Mouse (Mus musculus): ENCODE data around the gene Thpo.
A peak's percentile ranks its signal among the peaks of the same experiment; 100 is the strongest.

DNA sequence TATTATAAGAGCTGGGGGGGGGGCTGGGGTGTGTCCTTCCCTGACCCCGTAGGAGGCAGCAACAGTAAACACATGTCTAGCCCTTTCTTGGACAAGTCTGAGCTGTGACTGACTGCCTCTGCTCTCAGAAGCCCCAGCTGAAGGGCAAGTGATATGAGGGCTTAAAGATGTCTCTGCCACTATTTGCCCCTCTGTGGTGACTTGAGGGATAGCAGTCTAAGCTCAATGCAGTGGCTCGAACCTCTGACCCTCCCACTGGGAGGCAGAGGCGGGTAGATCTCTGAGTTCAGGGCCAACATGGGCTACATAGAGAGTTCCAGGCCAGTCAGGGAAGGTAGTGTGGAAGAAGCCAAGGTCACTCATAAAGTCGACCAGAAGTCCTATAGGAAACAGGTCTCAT is 23.5 kb downstream of the Thpo start:
- 0 out of 2 replicates have a peak, but pooled peaks have one; percentile 12 for TF ChIP-seq CTCF (IDR thresholded peaks at IDR 0.05; ENCODE audit: insufficient read depth, low read length)
- no peak for TF ChIP-seq POLR2A (IDR thresholded peaks at IDR 0.05; ENCODE audit: borderline replicate concordance, extremely low read depth, low read depth, low read length)
